Mouse (Mus musculus) neural tube, embryonic 12.5 days (tissue): Measurements from ENCODE around the gene Best1. TPM values are rescaled to one million over a fixed set of nuclear protein-coding genes. Genes with fewer than 3 reads are reported as not detected.
"Not testable (repeated sequence)": the region's sequence is repeated elsewhere in the genome, so short reads cannot be mapped to it uniquely, and the experiment has no call there.

Source experiments
- ATAC-seq: fragments of 200-750 bp; cut with Nextera tagmentation; 2 replicates; pipeline ENCODE4 v1.8.0; 2017; ENCODE audit warnings: low read depth, mild to moderate bottlenecking, moderate TSS enrichment, moderate library complexity; ENCODE audit not compliant: low FRiP score
- H3K27ac ChIP-seq: fragments of 300-500 bp; sonication (generic); 2 replicates; pipeline ENCODE4 v1.5.1; 2016
- H3K27me3 ChIP-seq: fragments of 300-500 bp; sonication (generic); replicated peaks from 2 replicates; pipeline ENCODE4 v1.6.1; 2016; ENCODE audit warnings: mild to moderate bottlenecking
- H3K36me3 ChIP-seq: fragments of 300-500 bp; sonication (generic); 2 replicates; pipeline ENCODE4 v1.6.1; 2016; ENCODE audit warnings: mild to moderate bottlenecking
- H3K4me1 ChIP-seq: fragments of 300-500 bp; sonication (generic); 2 replicates; pipeline ENCODE4 v1.6.1; 2016
- H3K4me2 ChIP-seq: fragments of 300-500 bp; sonication (generic); replicated peaks from 2 replicates; pipeline ENCODE4 v1.6.1; 2016; ENCODE audit warnings: mild to moderate bottlenecking
- H3K4me3 ChIP-seq: fragments of 300-500 bp; sonication (generic); 2 replicates; pipeline ENCODE4 v1.5.1; 2016
- H3K9ac ChIP-seq: fragments of 300-500 bp; sonication (generic); 2 replicates; pipeline ENCODE4 v1.6.1; 2016; ENCODE audit warnings: mild to moderate bottlenecking
- H3K9me3 ChIP-seq: fragments of 300-500 bp; sonication (generic); 2 replicates; pipeline ENCODE4 v1.6.1; 2016; ENCODE audit warnings: mild to moderate bottlenecking
- WGBS: fragments of 180-500 bp; shearing (Covaris S2); methylation state at CpG from one replicate; pipeline ENCODE4 v1.1.7; 2016; 5-methylcytosine and 5-hydroxymethylcytosine counted together
- polyA plus RNA-seq: library from polyadenylated mRNA; unstranded; fragments of >200 nt; fragmentation: Nextera tagmentation; extraction: Ambion mirVana; gene quantifications from 2 replicates; pipeline ENCODE4 v1.2.1, GENCODE M21; 2016

The Best1 gene
- polyA plus RNA-seq, 1 experiment from 2014 or later = 1.9 TPM

GRCm38 (mm10) chr19:9985900-9986421 lies 15.5 kb downstream of the Best1 start:
- Histone ChIP-seq H3K27ac (no peak overlapping the region), H3K4me3 (no peak overlapping the region), H3K27me3 (no peaks in the 10 kb centered on the region), H3K4me1 (peaks cover 20% of the 10 kb centered on the region), H3K9me3 (no peaks in the 10 kb centered on the region), H3K4me2 (no peak overlapping the region), H3K36me3 (peaks cover 21% of the 10 kb centered on the region), H3K9ac (no peak overlapping the region)
- ATAC-seq = no peak
- WGBS = 92% methylated on average over 2 of the region's 2 CpGs

DNA sequence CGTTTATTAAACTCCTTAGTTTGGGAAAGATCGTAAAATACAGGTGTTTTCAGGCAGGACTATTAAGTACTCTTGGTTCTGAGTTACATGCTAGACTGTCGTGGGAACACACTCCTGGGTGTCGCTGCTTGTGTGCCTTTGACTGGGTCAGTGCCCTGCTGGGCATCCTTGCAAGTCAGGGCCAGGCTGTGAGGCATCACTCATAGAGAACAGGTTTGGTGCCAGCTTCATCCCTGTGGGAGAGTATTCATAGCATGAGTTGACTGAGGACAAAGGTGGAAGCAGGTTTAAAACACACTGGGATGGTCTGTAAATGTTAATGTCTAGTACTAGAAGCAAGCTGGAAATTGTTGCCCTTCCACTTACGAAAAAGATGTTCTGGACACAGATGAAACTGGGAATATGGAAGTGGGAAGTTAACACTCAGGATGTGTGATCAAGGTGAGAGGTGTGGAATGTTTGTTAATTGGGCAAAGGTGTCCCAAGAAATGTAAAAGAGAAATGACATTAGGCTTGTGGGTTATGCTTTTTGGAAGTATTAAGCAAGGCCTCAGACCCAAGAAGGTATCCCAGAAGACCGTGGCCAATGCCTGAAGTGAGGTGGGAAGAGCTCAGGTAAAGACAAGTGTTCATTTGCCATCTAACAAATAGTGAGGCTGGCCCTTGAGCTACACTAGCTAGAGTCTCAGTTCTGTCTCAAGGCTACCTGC lies 16.1 kb downstream of the Best1 start:
- Histone ChIP-seq H3K4me1 (peaks cover 20% of the 10 kb centered on the region), H3K4me2 (no peak overlapping the region), H3K36me3 (peaks cover 21% of the 10 kb centered on the region), H3K27me3 (no peaks in the 10 kb centered on the region), H3K9ac (no peak overlapping the region), H3K9me3 (no peaks in the 10 kb centered on the region), H3K4me3 (no peak overlapping the region), H3K27ac (no peak overlapping the region)
- no peak for ATAC-seq
- 94% methylated on average over 6 of the region's 6 CpGs for WGBS

GRCm38 (mm10) chr19:9984111-9985055 lies 17.1 kb downstream of the Best1 start:
- peak overlapping the region; percentile 87 for H3K4me2 ChIP-seq
- peaks cover 21% of the 10 kb centered on the region for H3K36me3 ChIP-seq
- 92% methylated on average over 20 of the region's 20 CpGs for WGBS
- H3K4me3 ChIP-seq = 0 out of 2 replicates have a peak overlapping the region, but pooled peaks have one; percentile 85
- peak overlapping the region; percentile 84; the same call in 1 of the 2 replicates for H3K9ac ChIP-seq
- ATAC-seq = no peak
- H3K4me1 ChIP-seq = peaks cover 20% of the 10 kb centered on the region
- H3K27me3 ChIP-seq = no peaks in the 10 kb centered on the region
- H3K9me3 ChIP-seq = no peaks in the 10 kb centered on the region
- H3K27ac ChIP-seq = no peak overlapping the region

GRCm38 (mm10) chr19:9982852-9983542 lies 18.4 kb downstream of the Best1 start:
- Histone ChIP-seq H3K36me3 (peaks cover 21% of the 10 kb centered on the region), H3K4me1 (peaks cover 20% of the 10 kb centered on the region), H3K27me3 (no peaks in the 10 kb centered on the region), H3K9me3 (no peaks in the 10 kb centered on the region), H3K4me2 (peak overlapping the region; percentile 87), H3K4me3 (peak overlapping the region; percentile 85), H3K9ac (peak overlapping the region; percentile 84), H3K27ac (peak overlapping the region; percentile 79)
- under 1% methylated on average over 31 of the region's 31 CpGs for WGBS
- ATAC-seq = peak; percentile 78

DNA sequence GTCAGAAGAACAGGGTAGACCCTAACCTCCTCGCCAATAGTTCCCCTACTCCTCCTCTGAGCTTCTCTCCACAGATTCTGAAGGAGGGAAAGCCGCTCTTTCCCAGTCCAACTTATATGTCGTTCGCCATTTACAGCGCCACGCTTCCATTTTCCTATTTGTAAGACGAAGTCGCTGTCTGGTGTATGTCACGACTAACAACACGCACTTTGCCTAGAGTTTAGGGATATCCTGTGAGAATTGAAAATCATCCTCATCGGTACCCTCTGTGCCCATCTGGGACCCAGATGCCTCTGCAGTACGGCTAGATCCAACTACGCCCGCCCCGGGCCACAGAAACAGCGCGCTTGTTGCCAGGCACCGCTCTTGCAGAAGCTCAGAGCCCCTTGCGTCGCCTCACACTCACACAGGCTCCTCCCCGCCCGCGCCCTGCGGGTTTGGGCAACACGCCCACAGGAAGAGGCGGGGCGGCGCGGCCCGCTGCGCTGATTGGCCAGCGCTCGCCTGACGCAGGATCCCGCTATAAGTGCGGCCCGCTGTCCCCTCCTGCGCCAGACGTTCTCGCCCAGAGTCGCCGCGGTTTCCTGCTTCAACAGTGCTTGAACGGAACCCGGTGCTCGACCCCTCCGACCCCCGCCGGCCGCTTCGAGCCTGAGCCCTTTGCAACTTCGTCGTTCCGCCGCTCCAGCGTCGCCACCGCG lies 19.1 kb downstream of the Best1 start:
- Histone ChIP-seq H3K27me3 (no peaks in the 10 kb centered on the region), H3K27ac (peak overlapping the region; percentile 79), H3K4me3 (peak overlapping the region; percentile 85), H3K9me3 (no peaks in the 10 kb centered on the region), H3K4me2 (peak overlapping the region; percentile 87), H3K36me3 (peaks cover 21% of the 10 kb centered on the region), H3K9ac (peak overlapping the region; percentile 84), H3K4me1 (peaks cover 20% of the 10 kb centered on the region)
- peak; percentile 99 for ATAC-seq
- WGBS = under 1% methylated on average over 59 of the region's 59 CpGs

DNA sequence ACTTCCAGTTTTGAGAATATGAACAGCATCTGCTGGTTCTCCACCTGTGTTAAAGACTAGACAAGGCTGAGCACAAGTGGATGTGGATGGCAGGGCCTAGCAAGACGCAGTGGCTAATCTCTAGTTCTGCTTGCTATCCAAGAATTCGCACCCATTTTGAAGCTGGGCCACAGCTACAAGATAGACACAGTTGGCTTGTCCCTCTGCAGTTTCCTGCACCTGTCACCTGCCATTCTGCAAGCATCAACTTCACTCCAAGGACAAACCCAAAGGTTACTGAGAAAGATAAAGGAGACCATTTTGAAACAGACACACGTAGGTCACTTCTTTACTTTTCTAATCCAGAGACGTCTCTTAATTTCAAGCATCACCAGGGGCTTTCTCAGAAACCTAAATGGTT lies 19.8 kb downstream of the Best1 start:
- Histone ChIP-seq H3K4me2 (peak overlapping the region; percentile 87), H3K27me3 (no peaks in the 10 kb centered on the region), H3K9ac (peak overlapping the region; percentile 60), H3K4me1 (peaks cover 17% of the 10 kb centered on the region), H3K4me3 (peak overlapping the region; percentile 85), H3K9me3 (no peaks in the 10 kb centered on the region), H3K27ac (no peak overlapping the region), H3K36me3 (peaks cover 21% of the 10 kb centered on the region)
- ATAC-seq = no peak
- 71% methylated on average over 4 of the region's 4 CpGs for WGBS

GRCm38 (mm10) chr19:9980258-9980657 lies 21.2 kb downstream of the Best1 start, which contains the start of gene Fth1:
TSS of gene Fth1 (plus strand) at chr19:9980598.
- H3K4me1 ChIP-seq = peaks cover 17% of the 10 kb centered on the region
- H3K27ac ChIP-seq = no peak within 1 kb of the TSS
- H3K27me3 ChIP-seq = no peaks in the 10 kb centered on the region
- H3K4me2 ChIP-seq = 0 out of 2 replicates have a peak within 1 kb of the TSS, but pooled peaks have one; percentile 87
- 91% methylated on average over 4 of the region's 4 CpGs for WGBS
- H3K4me3 ChIP-seq = no peak within 1 kb of the TSS
- no peak within 1 kb of the TSS for H3K9ac ChIP-seq
- H3K9me3 ChIP-seq = no peaks in the 10 kb centered on the region
- peaks cover 13% of the 10 kb centered on the region for H3K36me3 ChIP-seq
- no peak for ATAC-seq

DNA sequence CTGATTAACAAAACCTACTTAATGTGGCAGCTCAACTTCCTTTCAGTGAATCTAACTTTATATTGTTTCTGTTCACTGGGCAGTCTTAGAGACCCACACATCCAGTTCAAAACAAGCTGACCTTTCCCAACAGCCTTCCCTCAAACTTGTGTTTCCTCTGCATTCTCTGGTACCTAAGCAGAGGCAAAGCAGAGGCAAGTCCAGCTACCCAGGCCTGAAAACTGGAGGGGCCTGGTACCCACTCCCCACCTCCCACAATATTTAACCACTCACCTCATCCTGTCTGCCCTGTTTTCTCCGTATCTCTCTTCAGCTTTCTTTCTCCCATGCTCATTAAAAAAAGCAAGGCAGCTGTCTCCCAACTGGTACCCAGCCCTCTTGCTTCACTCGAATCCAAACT lies 22.3 kb downstream of the Best1 start:
- 86% methylated on average over 2 of the region's 2 CpGs for WGBS
- no peak overlapping the region for H3K4me2 ChIP-seq
- peaks cover 2% of the 10 kb centered on the region for H3K36me3 ChIP-seq

DNA sequence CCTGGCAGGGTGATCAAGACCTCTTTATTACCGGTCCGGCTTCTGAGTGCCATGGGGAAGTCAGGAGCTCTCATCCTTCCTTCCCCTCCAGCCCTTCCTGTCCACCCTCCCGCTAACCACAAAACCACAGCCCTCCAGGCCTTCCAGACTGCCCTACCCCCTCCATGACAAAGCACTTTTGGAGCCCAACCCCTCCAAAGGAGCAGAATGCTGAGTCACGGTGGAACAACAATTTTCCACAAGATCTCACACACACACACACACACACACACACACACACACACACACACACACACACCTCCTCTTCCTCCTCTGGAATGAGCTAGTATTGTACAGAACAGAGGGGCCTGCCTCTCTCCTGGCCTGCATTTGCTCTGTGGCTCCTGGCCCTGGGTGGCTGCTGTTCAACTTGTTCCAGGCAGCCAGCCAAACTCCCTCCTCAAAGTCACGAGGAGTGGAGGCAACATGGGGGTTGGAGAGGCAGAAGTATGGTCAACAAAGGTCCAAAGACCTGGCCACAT lies 22.9 kb downstream of the Best1 start:
- no peak overlapping the region for H3K27ac ChIP-seq
- no peaks in the 10 kb centered on the region for H3K36me3 ChIP-seq
- ATAC-seq = no peak
- no peak overlapping the region for H3K4me3 ChIP-seq
- WGBS = 67% methylated on average over 5 of the region's 5 CpGs
- H3K4me2 ChIP-seq = no peak overlapping the region
- H3K9ac ChIP-seq = no peak overlapping the region
- no peaks in the 10 kb centered on the region for H3K27me3 ChIP-seq
- H3K9me3 ChIP-seq = no peaks in the 10 kb centered on the region
- peaks cover 8% of the 10 kb centered on the region for H3K4me1 ChIP-seq

More for the DNA sequence above, 22.3 kb downstream of the Best1 start:
- Histone ChIP-seq H3K27me3 (no peaks in the 10 kb centered on the region), H3K27ac (no peak overlapping the region), H3K4me1 (peaks cover 14% of the 10 kb centered on the region), H3K9me3 (no peaks in the 10 kb centered on the region), H3K4me3 (no peak overlapping the region), H3K9ac (no peak overlapping the region)
- no peak for ATAC-seq

DNA sequence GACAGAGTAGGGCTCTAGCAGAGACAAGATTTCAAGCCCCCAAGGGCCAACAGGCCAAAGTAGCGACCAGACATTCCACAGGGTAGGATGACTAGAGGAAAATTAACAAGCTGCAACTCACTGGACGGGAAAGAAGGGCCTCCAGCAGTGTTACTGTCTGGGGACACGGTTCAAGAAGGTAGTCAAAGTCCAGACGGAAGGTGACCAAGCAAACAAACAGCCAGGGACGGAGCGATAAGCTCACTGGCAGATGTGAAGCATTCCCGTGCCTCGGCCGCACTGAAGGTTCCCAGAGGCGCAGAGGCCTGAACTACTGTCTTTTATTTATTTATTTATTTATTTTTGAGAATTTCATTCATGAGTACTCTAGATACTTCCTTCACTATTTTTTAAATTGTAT lies 24.3 kb downstream of the Best1 start:
- H3K27ac ChIP-seq = no peak overlapping the region
- H3K27me3 ChIP-seq = no peaks in the 10 kb centered on the region
- no peak overlapping the region for H3K4me3 ChIP-seq
- H3K9me3 ChIP-seq = no peaks in the 10 kb centered on the region
- H3K4me2 ChIP-seq = no peak overlapping the region
- no peak overlapping the region for H3K9ac ChIP-seq
- no peaks in the 10 kb centered on the region for H3K36me3 ChIP-seq
- 83% methylated on average over 10 of the region's 10 CpGs for WGBS
- no peak for ATAC-seq
- peaks cover 4% of the 10 kb centered on the region; the same call in 1 of the 2 replicates for H3K4me1 ChIP-seq

- ATAC-seq, H3K4me3 ChIP-seq, H3K36me3 ChIP-seq, H3K27ac ChIP-seq, H3K9me3 ChIP-seq, H3K4me2 ChIP-seq, H3K4me1 ChIP-seq, H3K27me3 ChIP-seq, H3K9ac ChIP-seq: not testable (repeated sequence)
- WGBS = 69% methylated on average over 2 of the region's 2 CpGs
Observed at GRCm38 (mm10) chr19:9974853-9975252, 26.6 kb downstream of the Best1 start.
